Mouse (Mus musculus) CD4-positive, CD25-positive, alpha-beta regulatory T cell, adult 2 months (primary cell): ENCODE results near the gene Olfr519.
A peak's percentile ranks its signal among the peaks of the same experiment; 100 is the strongest.

Experiments used
- DNase-seq: peaks from one replicate; pipeline ENCODE4 v3.0.0-alpha.2; 2012; ENCODE audit warnings: low read depth, low spot score

The Olfr519 gene

GRCm38 (mm10) chr7:108894320-108894719 is at the start of gene Olfr519:
Gene Olfr519 (minus strand): TSS chr7:108894420.
- DNase-seq: no peak

- DNase-seq: peak; percentile 71
These were observed 49.8 kb upstream of the Olfr519 start for GRCm38 (mm10) chr7:108944002-108944401.

DNA sequence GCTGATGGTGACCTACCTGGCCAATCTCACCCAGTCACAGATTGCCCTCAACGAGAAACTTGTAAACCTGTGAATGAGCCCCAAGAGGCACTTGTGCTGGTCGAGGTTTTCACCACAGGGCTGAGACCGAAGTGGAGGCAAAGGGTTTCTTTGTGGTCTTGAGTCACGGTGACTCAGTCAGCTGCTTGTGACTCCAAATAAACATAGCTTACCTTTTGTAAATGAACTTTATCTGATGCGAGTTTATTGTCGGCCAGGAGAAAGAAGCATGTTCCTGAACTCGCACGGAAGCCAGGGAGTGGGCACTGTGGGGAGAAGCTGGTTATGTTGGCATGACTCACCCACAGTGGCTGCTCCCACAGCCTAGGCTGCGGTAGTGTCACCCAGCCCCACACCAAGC is 47.2 kb upstream of the Olfr519 start:
- no peak for DNase-seq

DNA sequence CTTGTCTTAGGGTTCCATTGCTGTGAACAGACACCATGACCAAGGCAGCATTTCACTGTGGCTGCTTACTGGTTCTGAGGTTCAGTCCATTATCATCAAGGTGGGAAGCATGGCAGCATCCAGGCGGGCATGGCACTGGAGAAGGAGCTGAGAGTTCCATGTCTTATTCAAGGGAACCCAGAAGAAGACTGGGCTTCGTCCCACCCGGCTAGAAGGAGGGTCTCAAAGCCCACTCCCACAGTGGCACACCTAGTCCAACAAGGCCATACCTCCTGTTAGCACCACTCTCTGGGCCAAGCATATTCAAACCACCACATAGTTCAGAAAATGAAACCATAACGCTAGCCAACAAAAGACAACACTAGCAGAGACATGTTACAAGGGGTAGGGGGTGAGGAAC is 42.4 kb upstream of the Olfr519 start:
- DNase-seq: no peak

DNA sequence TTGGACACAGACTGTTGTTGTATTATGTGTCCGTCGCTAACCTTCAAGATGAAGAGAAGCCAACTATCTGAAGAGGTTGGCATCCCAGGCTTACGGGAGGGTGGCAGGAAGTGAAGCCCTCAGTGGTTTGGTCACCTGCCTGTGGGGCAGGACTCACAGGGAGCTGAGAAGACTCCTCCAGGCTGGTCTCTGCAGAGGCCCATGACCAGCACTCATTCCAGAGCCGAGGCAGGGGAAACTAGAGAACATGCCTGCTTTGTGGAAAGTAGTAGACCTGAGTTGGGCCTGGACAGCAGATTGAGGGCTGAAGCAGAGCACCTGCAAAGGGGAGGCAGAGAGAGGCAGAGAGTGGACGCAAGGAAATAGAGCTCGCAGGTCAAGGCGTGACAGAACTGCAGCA is 41.2 kb upstream of the Olfr519 start:
- DNase-seq: no peak

- no peak for DNase-seq
These were observed 40.6 kb upstream of the Olfr519 start for GRCm38 (mm10) chr7:108934836-108935235.

- peak; percentile 97 for DNase-seq
These were observed 39.8 kb upstream of the Olfr519 start, which contains the start of gene Eif3f for GRCm38 (mm10) chr7:108933794-108934731. Gene Eif3f (plus strand): TSS chr7:108934417.

GRCm38 (mm10) chr7:108929726-108930393 is 35.6 kb upstream of the Olfr519 start, which contains the start of gene Nlrp10:
Gene Nlrp10 (minus strand): TSS chr7:108930178.
- no peak for DNase-seq

GRCm38 (mm10) chr7:108928280-108929188 is 34.3 kb upstream of the Olfr519 start:
- no peak for DNase-seq

DNA sequence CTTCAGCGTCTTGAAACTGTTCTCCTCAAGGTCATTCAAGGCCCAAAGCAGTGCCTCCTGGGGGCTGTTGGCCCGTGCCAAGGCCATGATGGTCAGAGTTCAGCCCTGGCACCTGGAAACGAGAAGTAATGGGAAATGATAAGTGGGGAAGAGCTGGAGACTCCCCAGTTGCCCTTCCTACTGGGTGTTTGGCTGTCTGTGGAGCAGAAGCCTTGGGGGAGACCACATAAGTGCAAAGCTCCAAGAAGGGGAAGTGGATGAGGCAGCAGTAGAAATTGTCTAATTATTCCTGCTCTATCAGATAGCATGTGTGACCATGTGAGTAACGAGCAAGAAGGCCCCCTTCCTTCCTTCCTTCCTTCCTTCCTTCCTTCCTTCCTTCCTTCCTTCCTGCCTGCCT is 32.8 kb upstream of the Olfr519 start:
- DNase-seq: no peak

DNA sequence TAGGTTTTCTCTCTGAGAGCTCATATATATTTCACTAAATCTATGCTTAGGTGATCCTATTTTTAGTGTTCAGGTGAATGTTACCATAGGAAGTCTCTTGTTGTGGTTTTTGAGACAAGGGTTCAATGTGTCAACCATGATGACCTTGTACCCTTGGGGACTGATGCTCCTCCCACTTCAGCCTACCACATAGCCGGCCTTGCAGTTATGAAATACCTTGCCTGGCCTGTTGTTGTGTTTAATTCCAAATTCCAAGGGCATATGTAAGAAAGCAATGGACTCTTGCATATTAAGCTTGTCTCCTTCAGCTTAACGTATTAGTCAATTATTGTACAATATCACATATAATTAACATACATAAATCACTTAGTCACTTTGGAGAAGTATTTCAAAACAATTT is 9.7 kb upstream of the Olfr519 start:
- DNase-seq: no peak

- no peak for DNase-seq
These were observed 9.3 kb downstream of the Olfr519 start, which contains the start of gene Olfr518 for GRCm38 (mm10) chr7:108884906-108885305. Gene Olfr518 (minus strand): TSS chr7:108885006.

- no peak for DNase-seq
These were observed 21.9 kb downstream of the Olfr519 start, which contains the start of gene Olfr517 for GRCm38 (mm10) chr7:108872279-108872678. Gene Olfr517 (minus strand): TSS chr7:108872379.

DNA sequence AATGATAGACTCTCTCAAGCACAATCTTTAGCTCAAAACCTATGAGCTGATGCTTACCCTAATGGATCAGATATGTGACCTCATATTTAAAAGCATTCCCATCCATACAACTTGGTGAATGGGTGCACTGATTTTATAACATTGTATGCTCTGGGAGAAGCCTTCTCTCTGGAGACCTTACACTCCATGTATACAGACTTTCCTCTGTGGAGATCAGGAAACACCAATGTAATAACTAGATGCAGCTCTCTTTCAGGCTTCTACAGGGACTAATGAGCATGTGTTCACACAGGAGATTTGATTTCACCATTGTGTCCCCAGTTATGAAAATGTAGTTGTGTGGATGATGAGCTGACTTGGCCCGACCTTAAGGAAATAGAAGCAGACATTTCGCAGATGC is 43.8 kb downstream of the Olfr519 start, which contains the start of gene Olfr516:
TSS of gene Olfr516 (minus strand) at position 101 of the 400 bp plus-strand sequence.
- no peak for DNase-seq
